Mouse (Mus musculus): ENCODE measurements around the gene Spock1. TPM values are rescaled to one million over a fixed set of nuclear protein-coding genes. Genes with fewer than 3 reads are reported as not detected.

The Spock1 gene
- polyA plus RNA-seq, 1 experiment from 2014 or later: 1.1 TPM

DNA sequence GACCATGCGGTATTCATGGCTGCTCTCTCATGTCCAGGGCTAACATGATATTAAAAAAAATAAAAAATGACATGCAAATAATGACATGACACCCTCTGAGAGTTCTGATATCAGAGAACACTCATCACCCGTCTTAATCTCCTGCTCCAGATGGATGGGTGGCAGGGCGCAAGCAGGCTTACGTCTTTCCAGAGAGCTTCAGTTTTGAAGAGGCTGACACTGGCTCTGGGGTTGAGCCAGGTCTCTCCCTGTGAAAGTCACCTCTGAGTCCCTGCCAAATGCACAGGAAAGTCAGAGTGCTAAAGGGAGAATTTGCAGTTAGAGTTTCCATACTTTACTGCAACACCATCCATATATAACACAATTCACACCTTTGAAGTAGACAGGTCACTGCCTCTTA lies 61.0 kb downstream of the Spock1 start:
- 86% methylated on average over 4 of the region's 4 CpGs for WGBS
- TF ChIP-seq CTCF (IDR thresholded peaks at IDR 0.05; ENCODE audit: low read depth): no peak

DNA sequence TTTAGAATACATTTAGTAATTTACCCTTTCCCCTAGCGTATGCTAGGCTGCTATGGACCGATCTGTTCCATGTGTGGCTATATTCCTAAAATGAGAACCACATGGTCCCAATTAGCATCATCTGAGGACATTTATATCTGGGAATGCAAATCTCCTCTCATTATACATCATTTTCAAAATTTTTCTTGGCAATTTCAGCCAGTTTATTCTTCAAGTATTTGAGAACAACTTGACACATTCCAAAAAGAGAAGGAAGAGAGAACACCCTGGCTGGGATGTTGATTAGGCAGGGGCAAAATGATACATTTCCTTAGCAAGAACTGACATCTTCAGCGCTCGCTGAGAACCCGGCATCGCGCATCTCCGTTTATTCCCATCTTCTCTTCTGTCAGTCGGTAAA lies 61.7 kb downstream of the Spock1 start:
- no peaks in the 10 kb centered on the region for H3K27me3 ChIP-seq (replicated peaks; ENCODE audit: control insufficient read depth, insufficient read depth, low read length)
- no peak overlapping the region for H3K9ac ChIP-seq (ENCODE audit: low read depth, low read length)
- H3K36me3 ChIP-seq (ENCODE audit: control insufficient read depth, insufficient read depth): no peaks in the 10 kb centered on the region
- WGBS: 93% methylated on average over 9 of the region's 9 CpGs
- no peak overlapping the region for H3K4me3 ChIP-seq (ENCODE audit: low read depth, low read length)
- no peak for TF ChIP-seq CTCF (IDR thresholded peaks at IDR 0.05; ENCODE audit: low read depth)
- no peaks in the 10 kb centered on the region for H3K4me1 ChIP-seq (replicated peaks; ENCODE audit: control insufficient read depth, insufficient read depth, low read length)
- ATAC-seq: no peak
- no peak overlapping the region for H3K4me2 ChIP-seq (replicated peaks; ENCODE audit: low read depth)
- no peaks in the 10 kb centered on the region for H3K9me3 ChIP-seq (ENCODE audit: control insufficient read depth)
- no peak overlapping the region for H3K27ac ChIP-seq (ENCODE audit: low read depth, low read length)

More for the DNA sequence above, 61.0 kb downstream of the Spock1 start:
- Histone ChIP-seq H3K4me3 (ENCODE audit: low read depth, low read length) (no peak overlapping the region), H3K27me3 (replicated peaks; ENCODE audit: control insufficient read depth, insufficient read depth, low read length) (no peaks in the 10 kb centered on the region), H3K9me3 (ENCODE audit: control insufficient read depth) (no peaks in the 10 kb centered on the region), H3K4me1 (replicated peaks; ENCODE audit: control insufficient read depth, insufficient read depth, low read length) (no peaks in the 10 kb centered on the region), H3K9ac (ENCODE audit: low read depth, low read length) (no peak overlapping the region), H3K27ac (ENCODE audit: low read depth, low read length) (no peak overlapping the region), H3K36me3 (ENCODE audit: control insufficient read depth, insufficient read depth) (no peaks in the 10 kb centered on the region), H3K4me2 (replicated peaks; ENCODE audit: low read depth) (no peak overlapping the region)
- no peak for ATAC-seq

DNA sequence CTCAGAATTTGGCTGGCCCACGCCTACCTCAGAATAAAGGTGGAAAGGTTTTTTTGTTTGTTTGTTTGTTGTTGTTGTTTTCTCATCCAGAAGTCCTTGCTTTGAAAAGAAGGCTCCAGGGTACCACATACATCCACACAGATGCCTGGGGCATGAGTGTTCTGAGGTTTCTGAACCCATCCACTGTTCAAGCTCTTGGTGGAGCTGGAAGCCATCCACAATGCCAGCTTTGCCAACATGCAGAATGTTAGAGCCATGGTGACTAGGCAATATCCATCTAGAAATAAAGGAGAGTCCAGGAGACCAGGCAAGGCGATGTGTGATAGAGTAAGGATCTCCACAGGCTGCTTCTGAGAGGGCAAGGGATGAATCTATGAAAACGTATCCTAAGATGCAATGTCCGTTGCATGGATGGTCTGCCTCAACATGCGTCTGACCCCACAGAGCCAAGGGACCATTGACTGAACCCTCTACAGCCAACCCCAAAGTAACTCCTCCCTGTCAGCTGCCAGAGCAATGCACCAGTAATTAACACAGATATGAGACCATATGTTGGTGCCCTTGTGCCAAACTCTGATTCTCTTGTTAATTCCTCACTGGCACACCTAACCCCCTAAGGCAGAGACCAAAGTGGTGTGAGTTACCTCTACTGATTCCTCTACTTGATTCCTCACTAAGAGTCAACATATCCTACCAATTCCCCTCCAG lies 66.8 kb downstream of the Spock1 start:
- TF ChIP-seq CTCF (IDR thresholded peaks at IDR 0.05; ENCODE audit: low read depth): no peak
- no peak for ATAC-seq
- 95% methylated on average over 5 of the region's 5 CpGs for WGBS

DNA sequence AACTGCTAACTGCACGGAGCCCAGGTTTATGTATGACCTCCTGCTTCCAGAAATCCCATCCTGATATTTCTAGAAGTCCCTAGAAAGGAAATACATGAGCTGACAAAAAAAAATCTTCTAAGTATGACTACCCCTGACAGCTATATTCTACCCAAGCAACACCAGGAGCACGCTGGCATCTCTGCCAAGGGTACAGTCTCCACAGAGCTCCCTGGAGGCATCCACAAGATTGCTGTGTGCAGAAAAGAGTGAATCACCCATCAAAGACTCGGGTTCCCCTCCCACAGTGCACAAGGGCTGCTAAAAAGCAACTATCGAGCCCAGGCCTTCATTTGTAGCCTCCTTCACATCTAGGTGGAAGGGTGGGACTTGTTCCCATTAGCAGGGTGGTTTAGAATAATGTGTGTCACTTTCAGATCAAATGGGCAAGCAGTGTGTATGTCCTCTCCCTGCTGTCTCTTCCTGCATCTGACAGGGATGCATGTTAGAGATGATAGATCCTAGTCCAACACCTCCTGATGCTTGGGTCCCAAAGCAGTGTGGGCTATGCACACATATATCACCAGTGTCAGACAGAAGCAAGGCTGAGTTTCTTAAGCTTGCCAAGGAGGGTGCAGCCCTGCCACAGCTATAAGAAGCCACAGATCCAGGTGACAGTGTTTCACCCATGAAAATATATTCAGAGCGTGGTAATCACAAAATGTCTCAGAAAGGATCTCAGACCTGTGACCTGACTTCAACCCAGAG lies 70.3 kb downstream of the Spock1 start:
- Histone ChIP-seq H3K9ac (ENCODE audit: low read depth, low read length) (no peak overlapping the region), H3K27ac (ENCODE audit: low read depth, low read length) (no peak overlapping the region), H3K27me3 (replicated peaks; ENCODE audit: control insufficient read depth, insufficient read depth, low read length) (no peaks in the 10 kb centered on the region), H3K4me1 (replicated peaks; ENCODE audit: control insufficient read depth, insufficient read depth, low read length) (no peaks in the 10 kb centered on the region), H3K36me3 (ENCODE audit: control insufficient read depth, insufficient read depth) (no peaks in the 10 kb centered on the region), H3K4me2 (replicated peaks; ENCODE audit: low read depth) (no peak overlapping the region), H3K9me3 (ENCODE audit: control insufficient read depth) (no peaks in the 10 kb centered on the region), H3K4me3 (ENCODE audit: low read depth, low read length) (no peak overlapping the region)
- 76% methylated on average over 5 of the region's 5 CpGs for WGBS
- no peak for TF ChIP-seq CTCF (IDR thresholded peaks at IDR 0.05; ENCODE audit: low read depth)
- ATAC-seq: no peak

More for the DNA sequence above, 66.8 kb downstream of the Spock1 start:
- no peaks in the 10 kb centered on the region for H3K9me3 ChIP-seq (ENCODE audit: control insufficient read depth)
- H3K4me3 ChIP-seq (ENCODE audit: low read depth, low read length): no peak overlapping the region
- H3K4me1 ChIP-seq (replicated peaks; ENCODE audit: control insufficient read depth, insufficient read depth, low read length): no peaks in the 10 kb centered on the region
- no peak overlapping the region for H3K27ac ChIP-seq (ENCODE audit: low read depth, low read length)
- H3K36me3 ChIP-seq (ENCODE audit: control insufficient read depth, insufficient read depth): no peaks in the 10 kb centered on the region
- no peak overlapping the region for H3K4me2 ChIP-seq (replicated peaks; ENCODE audit: low read depth)
- H3K27me3 ChIP-seq (replicated peaks; ENCODE audit: control insufficient read depth, insufficient read depth, low read length): no peaks in the 10 kb centered on the region
- H3K9ac ChIP-seq (ENCODE audit: low read depth, low read length): no peak overlapping the region

DNA sequence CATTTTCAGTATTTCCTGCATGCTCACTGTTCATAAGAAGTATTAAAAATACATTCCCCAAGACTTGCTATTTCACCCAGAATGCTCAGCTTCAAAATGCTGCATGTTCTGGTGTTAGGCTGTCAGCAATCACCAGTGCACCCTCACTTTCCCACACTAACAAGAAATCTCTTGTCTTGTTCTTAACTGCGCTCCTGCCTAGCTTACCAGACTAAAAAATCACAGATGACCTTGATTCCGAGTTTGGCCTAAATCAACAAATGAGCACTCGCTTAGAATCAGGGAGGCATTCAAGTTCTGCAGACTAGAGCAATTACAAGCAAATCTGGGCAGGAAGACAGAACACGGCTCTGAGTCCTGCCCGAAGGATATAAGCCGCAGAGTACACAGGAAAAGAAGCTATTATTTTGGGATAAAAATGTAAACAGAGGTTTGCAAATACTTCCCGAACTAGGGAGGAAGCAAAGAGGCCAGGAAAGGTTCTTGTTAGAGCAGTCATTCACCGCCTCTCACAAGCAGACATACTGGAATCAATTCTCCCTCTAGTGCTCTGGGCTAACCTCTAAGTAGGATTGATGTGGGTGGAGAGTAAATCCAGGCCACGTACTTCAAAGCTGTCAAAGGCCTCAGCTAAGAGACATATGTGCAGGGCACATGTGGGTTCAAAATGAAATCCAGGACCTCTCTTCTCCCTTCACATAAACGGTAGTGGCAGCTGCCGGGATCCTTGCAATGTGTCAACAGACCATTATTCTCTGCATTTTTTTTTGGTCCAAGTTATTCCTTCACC lies 76.6 kb downstream of the Spock1 start:
- no peak overlapping the region for H3K9ac ChIP-seq (ENCODE audit: low read depth, low read length)
- no peak overlapping the region for H3K4me3 ChIP-seq (ENCODE audit: low read depth, low read length)
- no peak for TF ChIP-seq CTCF (IDR thresholded peaks at IDR 0.05; ENCODE audit: low read depth)
- no peaks in the 10 kb centered on the region for H3K36me3 ChIP-seq (ENCODE audit: control insufficient read depth, insufficient read depth)
- no peak overlapping the region for H3K27ac ChIP-seq (ENCODE audit: low read depth, low read length)
- WGBS: 19% methylated on average over 11 of the region's 11 CpGs
- ATAC-seq: no peak
- H3K4me1 ChIP-seq (replicated peaks; ENCODE audit: control insufficient read depth, insufficient read depth, low read length): no peaks in the 10 kb centered on the region
- H3K27me3 ChIP-seq (replicated peaks; ENCODE audit: control insufficient read depth, insufficient read depth, low read length): no peaks in the 10 kb centered on the region
- no peaks in the 10 kb centered on the region for H3K9me3 ChIP-seq (ENCODE audit: control insufficient read depth)
- no peak overlapping the region for H3K4me2 ChIP-seq (replicated peaks; ENCODE audit: low read depth)

DNA sequence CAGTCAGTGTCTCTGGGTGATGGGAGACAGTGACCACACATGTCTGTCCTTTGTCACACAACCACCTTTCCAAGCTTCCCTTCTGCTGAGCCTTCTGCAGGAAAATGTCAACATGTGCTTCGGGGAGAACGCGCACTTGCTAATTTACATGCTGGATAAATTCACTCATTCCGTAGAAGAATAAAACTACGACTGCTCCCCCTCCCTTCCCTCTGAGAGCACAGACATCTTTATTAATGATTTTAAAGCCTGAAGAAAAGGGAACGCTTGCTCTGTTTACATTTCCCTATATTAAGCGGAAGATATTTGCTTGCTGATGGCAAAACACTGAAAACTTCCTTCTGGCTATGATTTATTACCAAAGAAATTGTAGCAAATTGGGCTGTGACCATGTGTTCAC lies 77.2 kb downstream of the Spock1 start:
- H3K9ac ChIP-seq (ENCODE audit: low read depth, low read length): no peak overlapping the region
- no peak overlapping the region for H3K4me2 ChIP-seq (replicated peaks; ENCODE audit: low read depth)
- no peaks in the 10 kb centered on the region for H3K36me3 ChIP-seq (ENCODE audit: control insufficient read depth, insufficient read depth)
- no peak for ATAC-seq
- no peak overlapping the region for H3K27ac ChIP-seq (ENCODE audit: low read depth, low read length)
- no peaks in the 10 kb centered on the region for H3K27me3 ChIP-seq (replicated peaks; ENCODE audit: control insufficient read depth, insufficient read depth, low read length)
- no peak for TF ChIP-seq CTCF (IDR thresholded peaks at IDR 0.05; ENCODE audit: low read depth)
- no peaks in the 10 kb centered on the region for H3K4me1 ChIP-seq (replicated peaks; ENCODE audit: control insufficient read depth, insufficient read depth, low read length)
- H3K4me3 ChIP-seq (ENCODE audit: low read depth, low read length): no peak overlapping the region
- WGBS: 30% methylated on average over 7 of the region's 7 CpGs
- no peaks in the 10 kb centered on the region for H3K9me3 ChIP-seq (ENCODE audit: control insufficient read depth)
